Mouse (Mus musculus): ENCODE results near the gene Setd3. TPM values are rescaled to one million over a fixed set of nuclear protein-coding genes. Genes with fewer than 3 reads are reported as not detected.

Setd3 gene
- polyA plus RNA-seq, 1 experiment from 2014 or later: 114 TPM

DNA sequence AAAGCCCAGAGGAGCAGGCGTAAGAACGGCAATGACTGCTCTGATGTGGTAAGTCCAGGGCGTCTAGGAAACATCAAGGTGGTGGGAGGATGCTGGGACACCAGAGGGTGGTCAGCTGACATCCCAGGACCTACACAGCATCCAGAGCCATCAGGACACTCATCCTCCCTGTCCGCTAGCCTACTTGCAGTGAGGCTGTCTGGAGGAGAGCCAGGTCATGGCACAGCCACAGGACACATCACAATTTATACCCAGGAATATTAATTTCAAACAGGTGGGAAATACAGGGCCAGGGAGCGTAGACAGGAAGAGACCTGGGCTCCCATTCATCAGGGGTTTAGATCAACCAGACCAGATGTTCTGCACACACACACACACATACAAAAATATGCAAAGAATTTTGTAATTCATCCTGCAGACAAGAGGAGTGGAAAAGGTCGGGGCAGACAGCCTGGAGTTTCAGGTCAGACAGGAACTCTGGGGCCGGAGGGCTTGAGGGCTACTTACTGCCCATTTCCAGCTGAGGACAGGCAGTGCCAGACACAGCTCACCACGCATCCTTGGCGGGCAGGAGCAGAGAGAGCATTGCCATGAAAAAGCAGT is 114.6 kb downstream of the Setd3 start:
- Histone ChIP-seq H3K9ac (no peak overlapping the region), H3K4me2 (replicated peaks) (no peak overlapping the region; the same call in 1 of the 2 replicates), H3K9me3 (no peaks in the 10 kb centered on the region), H3K27me3 (replicated peaks) (no peaks in the 10 kb centered on the region), H3K4me1 (peaks cover 8% of the 10 kb centered on the region), H3K27ac (no peak overlapping the region), H3K36me3 (no peaks in the 10 kb centered on the region), H3K4me3 (no peak overlapping the region)
- ATAC-seq (ENCODE audit: low FRiP score, low read depth): no peak
- 57% methylated on average over 9 of the region's 9 CpGs for WGBS

DNA sequence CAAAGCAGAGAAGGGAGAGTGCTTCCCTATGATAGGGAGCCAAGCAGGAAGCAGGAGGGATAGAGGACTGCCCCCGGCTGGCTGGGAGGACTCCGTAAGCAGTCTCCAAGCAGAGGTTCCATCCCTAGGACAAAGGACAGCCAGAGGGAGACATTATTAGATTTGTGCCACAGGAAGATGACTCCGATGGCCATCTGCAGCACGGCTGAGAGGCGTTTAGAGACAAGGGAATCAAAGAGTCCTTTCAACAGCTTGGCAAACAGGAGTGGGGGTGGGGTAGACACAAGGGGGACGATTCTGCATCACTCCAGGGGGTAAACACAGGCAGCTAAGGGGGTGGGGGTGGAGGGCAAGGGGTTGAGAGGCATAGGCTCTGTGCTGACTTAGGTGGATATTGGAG is 115.1 kb downstream of the Setd3 start:
- Histone ChIP-seq H3K4me2 (replicated peaks) (no peak overlapping the region; the same call in 1 of the 2 replicates), H3K4me3 (no peak overlapping the region), H3K4me1 (peaks cover 8% of the 10 kb centered on the region), H3K9ac (no peak overlapping the region), H3K27ac (no peak overlapping the region), H3K27me3 (replicated peaks) (no peaks in the 10 kb centered on the region), H3K36me3 (no peaks in the 10 kb centered on the region), H3K9me3 (no peaks in the 10 kb centered on the region)
- no peak for ATAC-seq (ENCODE audit: low FRiP score, low read depth)
- WGBS: 21% methylated on average over 6 of the region's 6 CpGs

GRCm38 (mm10) chr12:108062137-108062536 is 117.0 kb downstream of the Setd3 start:
- Histone ChIP-seq H3K9ac (no peak overlapping the region), H3K4me1 (peaks cover 8% of the 10 kb centered on the region), H3K27ac (no peak overlapping the region), H3K36me3 (no peaks in the 10 kb centered on the region), H3K4me3 (no peak overlapping the region), H3K4me2 (replicated peaks) (no peak overlapping the region), H3K27me3 (replicated peaks) (no peaks in the 10 kb centered on the region), H3K9me3 (no peaks in the 10 kb centered on the region)
- 83% methylated on average over 5 of the region's 5 CpGs for WGBS
- no peak for ATAC-seq (ENCODE audit: low FRiP score, low read depth)

DNA sequence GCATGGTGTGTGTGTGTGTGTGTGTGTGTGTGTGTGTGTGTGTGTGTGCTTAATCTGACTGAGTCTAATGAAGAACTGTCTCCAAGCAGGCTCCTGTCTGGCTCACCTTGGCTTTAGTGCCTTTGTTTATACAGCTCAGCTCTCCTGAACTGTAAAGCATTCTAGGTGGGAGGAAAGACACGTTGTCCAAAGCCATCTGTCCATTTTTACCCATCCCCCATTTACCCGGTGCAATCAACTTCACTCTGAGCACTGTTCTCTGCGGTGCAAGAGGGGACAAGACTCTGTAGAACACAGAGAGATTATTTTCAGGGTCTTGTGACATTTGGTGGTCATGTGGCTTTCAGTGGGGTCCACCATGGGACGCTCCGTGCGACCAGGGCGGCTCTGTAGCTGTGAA is 117.5 kb downstream of the Setd3 start:
- Histone ChIP-seq H3K9ac (no peak overlapping the region), H3K36me3 (no peaks in the 10 kb centered on the region), H3K4me1 (peaks cover 8% of the 10 kb centered on the region), H3K27me3 (replicated peaks) (no peaks in the 10 kb centered on the region), H3K4me2 (replicated peaks) (no peak overlapping the region), H3K27ac (no peak overlapping the region), H3K9me3 (no peaks in the 10 kb centered on the region), H3K4me3 (no peak overlapping the region)
- ATAC-seq (ENCODE audit: low FRiP score, low read depth): no peak
- WGBS: 79% methylated on average over 7 of the region's 7 CpGs

Other genes with a start within 250 kb of the Setd3 start
- gene Bcl11b, start 175.7 kb downstream of the Setd3 start, polyA plus RNA-seq (2016; fragmentation: Nextera tagmentation; extraction: Ambion mirVana): 25.9 and 27.1 TPM in 2 replicates
- gene Ccnk, start 265 bp upstream of the Setd3 start, polyA plus RNA-seq (2016; fragmentation: Nextera tagmentation; extraction: Ambion mirVana): 3.2 and 3.8 TPM in 2 replicates
- gene Ccdc85c, start 96.1 kb upstream of the Setd3 start, polyA plus RNA-seq (2016; fragmentation: Nextera tagmentation; extraction: Ambion mirVana): 14.5 and 20.4 TPM in 2 replicates
- gene Hhipl1, start 127.0 kb upstream of the Setd3 start, polyA plus RNA-seq (2016; fragmentation: Nextera tagmentation; extraction: Ambion mirVana): 2.1 and 2.3 TPM in 2 replicates
- 12.7 and 19.0 TPM in 2 replicates for gene Cyp46a1, start 155.1 kb upstream of the Setd3 start, polyA plus RNA-seq (2016; fragmentation: Nextera tagmentation; extraction: Ambion mirVana)
- gene Eml1, start 191.6 kb upstream of the Setd3 start, polyA plus RNA-seq (2016; fragmentation: Nextera tagmentation; extraction: Ambion mirVana): 108 and 122 TPM in 2 replicates

Data from neural tube, embryonic 12.5 days (tissue).